In genomic region chr10:77406486-77406885, GRCm38 (mm10) we compare ENCODE assay signal across 15 mouse cellular contexts. TPM values are rescaled to one million over a fixed set of nuclear protein-coding genes. Genes with fewer than 3 reads are reported as not detected.
DNase-seq lines count a peak whose midpoint lies in the region; ATAC-seq lines count a peak whose summit lies in the region.
"Had no signal": no experiment of that assay in that cellular context is flagged by ENCODE, and none has a peak within 500 bp of the region (broad histone marks: within the 10 kb centered on the region; RNA-seq: fewer than 3 reads in every experiment).

No protein-coding gene starts in this region.

- peaks cover 8% of the 10 kb centered on the region; the same call in 1 of the 2 replicates for H3K4me1 ChIP-seq in heart, embryonic 12.5 days (replicated peaks)
- H3K4me1 ChIP-seq: forebrain, embryonic 10.5 days had no signal

- peak; percentile 39 for DNase-seq in adrenal gland, postnatal 10 days
- DNase-seq in adrenal gland, adult 18-20 months (ENCODE audit: low spot score in 2 of 2) = no peak
- peak; percentile 23 for DNase-seq in heart, postnatal 25 days (ENCODE audit: low spot score)
- peak; percentile 90 for DNase-seq in 3T3-L1 (ENCODE audit: low read depth, low spot score)
- peak; percentile 51 for DNase-seq in fat pad, adult 2 months (ENCODE audit: extremely low read depth, low read depth, low spot score)
- DNase-seq in urinary bladder, postnatal 4 days (ENCODE audit: low spot score in 2 of 2) = no peak
- DNase-seq in layer of hippocampus, adult 11-12 months (ENCODE audit: low spot score) = no peak
- DNase-seq: cerebellum, postnatal 36 days; thymus, adult 18-20 months had no signal

- WGBS in heart, embryonic 12.5 days = 57% methylated on average over 6 of the region's 6 CpGs

- H3K4me3 ChIP-seq in heart, embryonic 12.5 days = no peak overlapping the region
- H3K4me3 ChIP-seq: forebrain, embryonic 10.5 days; heart, embryonic 15.5 days; kidney, embryonic 15.5 days had no signal

- no peak overlapping the region for H3K9ac ChIP-seq in heart, embryonic 12.5 days
- H3K9ac ChIP-seq: heart, embryonic 15.5 days; kidney, embryonic 15.5 days; liver, embryonic 14.5 days had no signal

- H3K4me2 ChIP-seq in heart, embryonic 12.5 days = no peak overlapping the region
- H3K4me2 ChIP-seq: heart, embryonic 15.5 days; kidney, embryonic 15.5 days had no signal

- ATAC-seq in heart, embryonic 12.5 days (ENCODE audit: insufficient number of reproducible peaks, low FRiP score) = no peak
- ATAC-seq: hindbrain, embryonic 16.5 days had no signal

- intact Hi-C loops in heart, postnatal 25 days (cut with DNase I) = no loop called here

- H3K27me3 ChIP-seq in heart, embryonic 12.5 days (replicated peaks) = no peaks in the 10 kb centered on the region
- H3K27me3 ChIP-seq: heart, embryonic 15.5 days; kidney, embryonic 15.5 days had no signal

- no peaks in the 10 kb centered on the region for H3K9me3 ChIP-seq in heart, embryonic 12.5 days (replicated peaks)
- H3K9me3 ChIP-seq: forebrain, embryonic 10.5 days; heart, embryonic 15.5 days; kidney, embryonic 15.5 days had no signal

- H3K27ac ChIP-seq in heart, embryonic 12.5 days (ENCODE audit: poor library complexity, severe bottlenecking) = no peak overlapping the region
- H3K27ac ChIP-seq: forebrain, embryonic 10.5 days; heart, embryonic 15.5 days; kidney, embryonic 15.5 days; liver, embryonic 14.5 days had no signal

- no peaks in the 10 kb centered on the region for H3K36me3 ChIP-seq in heart, embryonic 12.5 days
- H3K36me3 ChIP-seq: forebrain, embryonic 10.5 days; heart, embryonic 15.5 days; kidney, embryonic 15.5 days had no signal

RNA-seq across cellular contexts. Expression of gene Adarb1, which starts 11.6 kb away (rescaled TPM):
- 10 to 100 TPM; 16.7 to 18.2 TPM for total RNA-seq in adrenal gland, postnatal 10 days (2021)
- total RNA-seq in adrenal gland, adult 18-20 months (2021) = 100 to 1,000 TPM in 1 of 2 experiments, 10 to 100 TPM in 1; 31.3 to 113 TPM
- total RNA-seq in heart, postnatal 25 days (2021) = 10 to 100 TPM; 16.7 to 19.7 TPM
- polyA plus RNA-seq in heart, embryonic 12.5 days (2016; fragmentation: Nextera tagmentation; extraction: Ambion mirVana) = 13.3 and 14.2 TPM in 2 replicates

Comparison
In these comparisons a context has a peak if more than half of its experiments do, and no peak if none do; other contexts are left out.
1. DNase-seq: peak in adrenal gland, postnatal 10 days (single experiment), heart, postnatal 25 days (single experiment), 3T3-L1 (single experiment) and fat pad, adult 2 months (single experiment); none in adrenal gland, adult 18-20 months (0 of 2), urinary bladder, postnatal 4 days (0 of 2) and layer of hippocampus, adult 11-12 months (single experiment).